Mouse (Mus musculus): ENCODE results near the gene Gas7. TPM values are rescaled to one million over a fixed set of nuclear protein-coding genes. Genes with fewer than 3 reads are reported as not detected.

Gas7 gene
- polyA plus RNA-seq, 1 experiment from 2014 or later, result 4.2 TPM

- Histone ChIP-seq H3K4me3 (no peak overlapping the region), H3K27ac (no peak overlapping the region), H3K4me1 (replicated peaks) (no peaks in the 10 kb centered on the region), H3K36me3 (no peaks in the 10 kb centered on the region), H3K27me3 (ENCODE audit: insufficient read depth, poor library complexity, severe bottlenecking) (no peaks in the 10 kb centered on the region), H3K9me3 (no peaks in the 10 kb centered on the region)
- no peak for DNase-seq (ENCODE audit: low spot score)
- WGBS, result 94% methylated on average over 4 of the region's 4 CpGs
Measured at GRCm38 (mm10) chr11:67663437-67663836, 208.2 kb downstream of the Gas7 start.

- no peaks in the 10 kb centered on the region for H3K4me1 ChIP-seq (replicated peaks)
- no peak overlapping the region for H3K4me3 ChIP-seq
- 93% methylated on average over 3 of the region's 3 CpGs for WGBS
- no peaks in the 10 kb centered on the region for H3K27me3 ChIP-seq (ENCODE audit: insufficient read depth, poor library complexity, severe bottlenecking)
- H3K36me3 ChIP-seq, result no peaks in the 10 kb centered on the region
- no peak for DNase-seq (ENCODE audit: low spot score)
- no peak overlapping the region for H3K27ac ChIP-seq
- no peaks in the 10 kb centered on the region for H3K9me3 ChIP-seq
Measured at GRCm38 (mm10) chr11:67664261-67664660, 209.0 kb downstream of the Gas7 start.

GRCm38 (mm10) chr11:67664918-67665317, 209.7 kb downstream of the Gas7 start:
- Histone ChIP-seq H3K27me3 (ENCODE audit: insufficient read depth, poor library complexity, severe bottlenecking) (no peaks in the 10 kb centered on the region), H3K9me3 (no peaks in the 10 kb centered on the region), H3K27ac (no peak overlapping the region), H3K36me3 (no peaks in the 10 kb centered on the region), H3K4me1 (replicated peaks) (no peaks in the 10 kb centered on the region), H3K4me3 (no peak overlapping the region)
- WGBS, result 79% methylated on average over 6 of the region's 6 CpGs
- DNase-seq (ENCODE audit: low spot score), result no peak

GRCm38 (mm10) chr11:67666129-67666528, 210.9 kb downstream of the Gas7 start:
- no peaks in the 10 kb centered on the region for H3K27me3 ChIP-seq (ENCODE audit: insufficient read depth, poor library complexity, severe bottlenecking)
- H3K36me3 ChIP-seq, result no peaks in the 10 kb centered on the region
- H3K9me3 ChIP-seq, result no peaks in the 10 kb centered on the region
- H3K4me3 ChIP-seq, result no peak overlapping the region
- no peak overlapping the region for H3K27ac ChIP-seq
- 84% methylated on average over 5 of the region's 5 CpGs for WGBS
- no peak for DNase-seq (ENCODE audit: low spot score)
- H3K4me1 ChIP-seq (replicated peaks), result no peaks in the 10 kb centered on the region

- no peaks in the 10 kb centered on the region for H3K9me3 ChIP-seq
- H3K27me3 ChIP-seq (ENCODE audit: insufficient read depth, poor library complexity, severe bottlenecking), result no peaks in the 10 kb centered on the region
- H3K36me3 ChIP-seq, result no peaks in the 10 kb centered on the region
- no peak overlapping the region for H3K27ac ChIP-seq
- no peak for DNase-seq (ENCODE audit: low spot score)
- no peaks in the 10 kb centered on the region for H3K4me1 ChIP-seq (replicated peaks)
- WGBS, result 85% methylated on average over 13 of the region's 13 CpGs
- H3K4me3 ChIP-seq, result no peak overlapping the region
Measured at GRCm38 (mm10) chr11:67667531-67668332, 212.5 kb downstream of the Gas7 start.

- Histone ChIP-seq H3K27ac (no peak overlapping the region), H3K4me1 (replicated peaks) (no peaks in the 10 kb centered on the region), H3K36me3 (no peaks in the 10 kb centered on the region), H3K27me3 (ENCODE audit: insufficient read depth, poor library complexity, severe bottlenecking) (no peaks in the 10 kb centered on the region), H3K9me3 (no peaks in the 10 kb centered on the region), H3K4me3 (no peak overlapping the region)
- no peak for DNase-seq (ENCODE audit: low spot score)
- 99% methylated on average over 3 of the region's 3 CpGs for WGBS
Measured at GRCm38 (mm10) chr11:67668460-67669007, 213.3 kb downstream of the Gas7 start.

GRCm38 (mm10) chr11:67670031-67670430, 214.8 kb downstream of the Gas7 start:
- no peaks in the 10 kb centered on the region for H3K27me3 ChIP-seq (ENCODE audit: insufficient read depth, poor library complexity, severe bottlenecking)
- 96% methylated on average over 6 of the region's 6 CpGs for WGBS
- DNase-seq (ENCODE audit: low spot score), result no peak
- H3K4me1 ChIP-seq (replicated peaks), result no peaks in the 10 kb centered on the region
- no peaks in the 10 kb centered on the region for H3K36me3 ChIP-seq
- no peak overlapping the region for H3K27ac ChIP-seq
- H3K4me3 ChIP-seq, result no peak overlapping the region
- no peaks in the 10 kb centered on the region for H3K9me3 ChIP-seq

GRCm38 (mm10) chr11:67672140-67672539, 216.9 kb downstream of the Gas7 start:
- Histone ChIP-seq H3K4me1 (replicated peaks) (no peaks in the 10 kb centered on the region), H3K27ac (no peak overlapping the region), H3K9me3 (no peaks in the 10 kb centered on the region), H3K4me3 (no peak overlapping the region), H3K27me3 (ENCODE audit: insufficient read depth, poor library complexity, severe bottlenecking) (no peaks in the 10 kb centered on the region), H3K36me3 (no peaks in the 10 kb centered on the region)
- WGBS, result 83% methylated on average over 5 of the region's 5 CpGs
- no peak for DNase-seq (ENCODE audit: low spot score)

GRCm38 (mm10) chr11:67675562-67676540, 220.6 kb downstream of the Gas7 start:
- Histone ChIP-seq H3K36me3 (no peaks in the 10 kb centered on the region), H3K27me3 (ENCODE audit: insufficient read depth, poor library complexity, severe bottlenecking) (no peaks in the 10 kb centered on the region), H3K9me3 (no peaks in the 10 kb centered on the region), H3K4me3 (no peak overlapping the region), H3K27ac (no peak overlapping the region), H3K4me1 (replicated peaks) (no peaks in the 10 kb centered on the region)
- WGBS, result 62% methylated on average over 12 of the region's 12 CpGs
- DNase-seq (ENCODE audit: low spot score), result peak; percentile 58

- H3K4me1 ChIP-seq (replicated peaks), result no peaks in the 10 kb centered on the region
- H3K27ac ChIP-seq, result no peak overlapping the region
- no peaks in the 10 kb centered on the region for H3K27me3 ChIP-seq (ENCODE audit: insufficient read depth, poor library complexity, severe bottlenecking)
- H3K4me3 ChIP-seq, result no peak overlapping the region
- H3K9me3 ChIP-seq, result no peaks in the 10 kb centered on the region
- no peaks in the 10 kb centered on the region for H3K36me3 ChIP-seq
- DNase-seq (ENCODE audit: low spot score), result no peak
- WGBS, result 74% methylated on average over 5 of the region's 5 CpGs
Measured at GRCm38 (mm10) chr11:67679300-67679699, 224.1 kb downstream of the Gas7 start.

- H3K9me3 ChIP-seq, result no peaks in the 10 kb centered on the region
- H3K27ac ChIP-seq, result no peak overlapping the region
- no peaks in the 10 kb centered on the region for H3K4me1 ChIP-seq (replicated peaks)
- H3K27me3 ChIP-seq (ENCODE audit: insufficient read depth, poor library complexity, severe bottlenecking), result no peaks in the 10 kb centered on the region
- no peaks in the 10 kb centered on the region for H3K36me3 ChIP-seq
- H3K4me3 ChIP-seq, result no peak overlapping the region
- 87% methylated on average over 2 of the region's 2 CpGs for WGBS
- no peak for DNase-seq (ENCODE audit: low spot score)
Measured at GRCm38 (mm10) chr11:67679930-67680329, 224.7 kb downstream of the Gas7 start.

GRCm38 (mm10) chr11:67681871-67682270, 226.6 kb downstream of the Gas7 start:
- no peaks in the 10 kb centered on the region for H3K4me1 ChIP-seq (replicated peaks)
- no peaks in the 10 kb centered on the region for H3K36me3 ChIP-seq
- H3K27me3 ChIP-seq (ENCODE audit: insufficient read depth, poor library complexity, severe bottlenecking), result no peaks in the 10 kb centered on the region
- DNase-seq (ENCODE audit: low spot score), result no peak
- H3K27ac ChIP-seq, result no peak overlapping the region; the same call in 1 of the 2 replicates
- no peak overlapping the region for H3K4me3 ChIP-seq
- WGBS, result 87% methylated on average over 3 of the region's 3 CpGs
- no peaks in the 10 kb centered on the region for H3K9me3 ChIP-seq

- H3K9me3 ChIP-seq, result no peaks in the 10 kb centered on the region
- no peak for DNase-seq (ENCODE audit: low spot score)
- H3K27me3 ChIP-seq (ENCODE audit: insufficient read depth, poor library complexity, severe bottlenecking), result no peaks in the 10 kb centered on the region
- peaks cover 11% of the 10 kb centered on the region; the same call in 1 of the 2 replicates for H3K4me1 ChIP-seq (replicated peaks)
- no peaks in the 10 kb centered on the region for H3K36me3 ChIP-seq
- H3K27ac ChIP-seq, result no peak overlapping the region
- WGBS, result 83% methylated on average over 2 of the region's 2 CpGs
- H3K4me3 ChIP-seq, result no peak overlapping the region
Measured at GRCm38 (mm10) chr11:67686109-67686508, 230.9 kb downstream of the Gas7 start.

All from hindbrain, embryonic 10.5 days (tissue).